Mouse (Mus musculus): ENCODE measurements around the gene Ip6k2. TPM values are rescaled to one million over a fixed set of nuclear protein-coding genes. Genes with fewer than 3 reads are reported as not detected.

Ip6k2 gene
- total RNA-seq, 2 experiments from 2014 or later, result 143 to 164 TPM

- peak; percentile 89 to 91 for DNase-seq (ENCODE audit: extremely low spot score in 1 of 2, low spot score in 2 of 2)
- Histone ChIP-seq H3K27ac (peak within 1 kb of the TSS; percentile 82), H3K4me3 (peak within 1 kb of the TSS; percentile 62)
- no peak for TF ChIP-seq CTCF (IDR thresholded peaks at IDR 0.05)
- intact Hi-C loops (cut with DNase I), result no loop called here
These were observed 42.5 kb downstream of the Ip6k2 start, which contains the start of gene Celsr3 for GRCm38 (mm10) chr9:108825820-108826699. Gene Celsr3, plus strand, starts transcription at chr9:108826320.

- H3K27ac ChIP-seq, result peak overlapping the region; percentile 82
- peak; percentile 69 to 74 for DNase-seq (ENCODE audit: extremely low spot score in 1 of 2, low spot score in 2 of 2)
- H3K4me3 ChIP-seq, result peak overlapping the region; percentile 62
- intact Hi-C loops (cut with DNase I), result no loop called here
- TF ChIP-seq CTCF (IDR thresholded peaks at IDR 0.05), result no peak
These were observed 43.2 kb downstream of the Ip6k2 start for GRCm38 (mm10) chr9:108826700-108827340.

- no peak; the same call in 1 of the 2 replicates for TF ChIP-seq CTCF (IDR thresholded peaks at IDR 0.05)
These were observed 43.9 kb downstream of the Ip6k2 start for GRCm38 (mm10) chr9:108827454-108827853.

GRCm38 (mm10) chr9:108827906-108828305 lies 44.3 kb downstream of the Ip6k2 start:
- H3K27ac ChIP-seq, result no peak overlapping the region
- intact Hi-C loops (cut with DNase I), result no loop called here
- H3K4me3 ChIP-seq, result no peak overlapping the region
- no peak for TF ChIP-seq CTCF (IDR thresholded peaks at IDR 0.05)
- DNase-seq (ENCODE audit: extremely low spot score in 1 of 2, low spot score in 2 of 2), result no peak

More at GRCm38 (mm10) chr9:108827454-108827853, 43.9 kb downstream of the Ip6k2 start:
- intact Hi-C loops (cut with DNase I), result no loop called here
- no peak for DNase-seq (ENCODE audit: extremely low spot score in 1 of 2, low spot score in 2 of 2)
- no peak overlapping the region for H3K27ac ChIP-seq
- H3K4me3 ChIP-seq, result peak overlapping the region; percentile 62

- H3K4me3 ChIP-seq, result peak overlapping the region; percentile 21
- intact Hi-C loops (cut with DNase I), result no loop called here
- DNase-seq (ENCODE audit: extremely low spot score in 1 of 2, low spot score in 2 of 2), result no peak
- no peak overlapping the region for H3K27ac ChIP-seq
- no peak for TF ChIP-seq CTCF (IDR thresholded peaks at IDR 0.05)
These were observed 48.0 kb downstream of the Ip6k2 start for GRCm38 (mm10) chr9:108831637-108832036.

- intact Hi-C loops (cut with DNase I), result no loop called here
- TF ChIP-seq CTCF (IDR thresholded peaks at IDR 0.05), result no peak
- peak; percentile 60 to 72 for DNase-seq (ENCODE audit: extremely low spot score in 1 of 2, low spot score in 2 of 2)
- H3K27ac ChIP-seq, result no peak overlapping the region
- H3K4me3 ChIP-seq, result peak overlapping the region; percentile 21
These were observed 49.0 kb downstream of the Ip6k2 start for GRCm38 (mm10) chr9:108832390-108833108.

GRCm38 (mm10) chr9:108842989-108843388 lies 59.4 kb downstream of the Ip6k2 start:
- Histone ChIP-seq H3K4me3 (no peak overlapping the region), H3K27ac (no peak overlapping the region)
- peak; percentile 53 to 54 for DNase-seq (ENCODE audit: extremely low spot score in 1 of 2, low spot score in 2 of 2)
- TF ChIP-seq CTCF (IDR thresholded peaks at IDR 0.05), result peak; percentile 49
- intact Hi-C loops (cut with DNase I), result no loop called here

- no peak for TF ChIP-seq CTCF (IDR thresholded peaks at IDR 0.05)
These were observed 61.8 kb downstream of the Ip6k2 start for GRCm38 (mm10) chr9:108845390-108845789.

GRCm38 (mm10) chr9:108847374-108847773 lies 63.8 kb downstream of the Ip6k2 start:
- no peak for TF ChIP-seq CTCF (IDR thresholded peaks at IDR 0.05)
- intact Hi-C loops (cut with DNase I), result no loop called here
- DNase-seq (ENCODE audit: extremely low spot score in 1 of 2, low spot score in 2 of 2), result no peak

More at GRCm38 (mm10) chr9:108845390-108845789, 61.8 kb downstream of the Ip6k2 start:
- no peak for DNase-seq (ENCODE audit: extremely low spot score in 1 of 2, low spot score in 2 of 2)
- intact Hi-C loops (cut with DNase I), result no loop called here
- H3K27ac ChIP-seq, result no peak overlapping the region
- H3K4me3 ChIP-seq, result no peak overlapping the region

GRCm38 (mm10) chr9:108848419-108848818 lies 64.8 kb downstream of the Ip6k2 start:
- Histone ChIP-seq H3K27ac (no peak overlapping the region), H3K4me3 (no peak overlapping the region)
- DNase-seq (ENCODE audit: extremely low spot score in 1 of 2, low spot score in 2 of 2), result no peak
- intact Hi-C loops (cut with DNase I), result no loop called here
- TF ChIP-seq CTCF (IDR thresholded peaks at IDR 0.05), result no peak

More at GRCm38 (mm10) chr9:108847374-108847773, 63.8 kb downstream of the Ip6k2 start:
- H3K27ac ChIP-seq, result no peak overlapping the region
- no peak overlapping the region for H3K4me3 ChIP-seq

GRCm38 (mm10) chr9:108852976-108853375 lies 69.4 kb downstream of the Ip6k2 start, which contains the start of gene Slc26a6:
Gene Slc26a6, plus strand, starts transcription at chr9:108853283.
- intact Hi-C loops (cut with DNase I), result no loop called here
- TF ChIP-seq CTCF (IDR thresholded peaks at IDR 0.05), result no peak
- DNase-seq (ENCODE audit: extremely low spot score in 1 of 2, low spot score in 2 of 2), result no peak
- H3K27ac ChIP-seq, result peak within 1 kb of the TSS; percentile 86
- peak within 1 kb of the TSS; percentile 75 for H3K4me3 ChIP-seq
